Mouse (Mus musculus) hindbrain, embryonic 11.5 days (tissue): ENCODE measurements at regions not wholly inside any gene's neighbourhood (a gene's known extent, or its start where the extent isn't known, plus 50 kb on each side); places are given as distances from the start of the nearest gene placed in this dataset.

Experiments
- ATAC-seq: fragments of 200-750 bp; cut with Nextera tagmentation; 2 replicates; pipeline ENCODE4 v1.8.0; 2017; ENCODE audit warnings: mild to moderate bottlenecking, moderate TSS enrichment, moderate library complexity; ENCODE audit not compliant: low FRiP score
- DNase-seq: peaks from one replicate; pipeline ENCODE4 v3.0.0-alpha.2; 2015; ENCODE audit warnings: low spot score
- H3K27ac ChIP-seq: fragments of 300-500 bp; sonication (generic); 2 replicates; pipeline ENCODE4 v1.5.1; 2014; ENCODE audit warnings: mild to moderate bottlenecking, low read depth, low read length
- H3K27me3 ChIP-seq: fragments of 300-500 bp; sonication (generic); 2 replicates; pipeline ENCODE4 v1.6.1; 2014; ENCODE audit warnings: mild to moderate bottlenecking, low read length, moderate library complexity, mixed read lengths; ENCODE audit not compliant: control insufficient read depth, insufficient read depth
- H3K36me3 ChIP-seq: fragments of 300-500 bp; sonication (generic); 2 replicates; pipeline ENCODE4 v1.6.1; 2014; ENCODE audit warnings: mild to moderate bottlenecking, low read length, moderate library complexity, mixed read lengths; ENCODE audit not compliant: control insufficient read depth, insufficient read depth
- H3K4me1 ChIP-seq: fragments of 300-500 bp; sonication (generic); replicated peaks from 2 replicates; pipeline ENCODE4 v1.6.1; 2014; ENCODE audit warnings: low read length, mixed read lengths; ENCODE audit not compliant: control insufficient read depth, insufficient read depth
- H3K4me2 ChIP-seq: fragments of 300-500 bp; sonication (generic); replicated peaks from 2 replicates; pipeline ENCODE4 v1.6.1; 2014; ENCODE audit warnings: mild to moderate bottlenecking, low read depth, low read length
- H3K4me3 ChIP-seq: fragments of 300-500 bp; sonication (generic); 2 replicates; pipeline ENCODE4 v1.5.1; 2014; ENCODE audit warnings: low read depth, low read length
- H3K9ac ChIP-seq: fragments of 300-500 bp; sonication (generic); 2 replicates; pipeline ENCODE4 v1.6.1; 2014; ENCODE audit warnings: low read depth, low read length
- H3K9me3 ChIP-seq: fragments of 300-500 bp; sonication (generic); 2 replicates; pipeline ENCODE4 v1.6.1; 2016; ENCODE audit warnings: low read length; ENCODE audit not compliant: control insufficient read depth
- WGBS: fragments of 180-500 bp; shearing (Covaris S2); extraction: QIAGEN DNeasy Blood & Tissue Kit; methylation state at CpG from one replicate; pipeline ENCODE4 v1.1.7; 2014; 5-methylcytosine and 5-hydroxymethylcytosine counted together

DNA sequence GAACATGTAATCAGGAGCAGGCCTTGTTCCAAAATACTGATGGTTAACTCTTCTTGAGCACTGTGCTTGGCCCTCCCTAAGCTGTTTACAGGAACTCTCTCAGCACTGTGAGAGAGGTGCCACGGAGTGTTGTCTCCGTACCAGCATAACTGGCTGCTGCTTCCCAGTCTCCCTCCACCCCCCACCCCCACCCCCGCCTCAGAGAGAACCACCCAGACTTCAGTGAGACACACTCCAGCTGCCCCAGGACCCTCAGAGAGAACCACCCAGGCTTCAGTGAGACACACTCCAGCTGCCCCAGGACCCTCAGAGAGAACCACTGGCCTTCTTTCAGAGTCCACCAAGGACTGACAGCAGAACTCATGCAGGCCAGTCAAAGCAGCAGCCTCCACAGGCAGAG, 50.8 kb upstream of the Odc1 start:
- Histone ChIP-seq H3K4me3 (no peak overlapping the region), H3K4me2 (no peak overlapping the region), H3K36me3 (no peaks in the 10 kb centered on the region), H3K9ac (no peak overlapping the region), H3K9me3 (no peaks in the 10 kb centered on the region), H3K27ac (no peak overlapping the region), H3K27me3 (no peaks in the 10 kb centered on the region), H3K4me1 (no peaks in the 10 kb centered on the region)
- ATAC-seq (no peak), DNase-seq (no peak)
- WGBS, result 72% methylated on average over 3 of the region's 3 CpGs
